ENCODE assay signal across 10 mouse cellular contexts in genomic region chr2:11391725-11392124, GRCm38 (mm10).
DNase-seq lines count a peak whose midpoint lies in the region; ATAC-seq lines count a peak whose summit lies in the region.
"Had no signal": no experiment of that assay in that cellular context is flagged by ENCODE, and none has a peak within 500 bp of the region (broad histone marks: within the 10 kb centered on the region; RNA-seq: fewer than 3 reads in every experiment).

No protein-coding gene starts in this region.

- H3K27me3 ChIP-seq in hindbrain, embryonic 10.5 days (ENCODE audit: insufficient read depth, poor library complexity, severe bottlenecking): no peaks in the 10 kb centered on the region
- no peaks in the 10 kb centered on the region for H3K27me3 ChIP-seq in intestine, embryonic 16.5 days (replicated peaks; ENCODE audit: control insufficient read depth, insufficient read depth, low read length)
- H3K27me3 ChIP-seq: liver, embryonic 15.5 days had no signal

- no peak for ATAC-seq in intestine, embryonic 16.5 days

- no peaks in the 10 kb centered on the region for H3K36me3 ChIP-seq in hindbrain, embryonic 10.5 days
- H3K36me3 ChIP-seq in intestine, embryonic 16.5 days (ENCODE audit: control insufficient read depth, insufficient read depth, low read length): no peaks in the 10 kb centered on the region
- H3K36me3 ChIP-seq: liver, embryonic 15.5 days had no signal

- no peaks in the 10 kb centered on the region for H3K9me3 ChIP-seq in hindbrain, embryonic 10.5 days
- H3K9me3 ChIP-seq in intestine, embryonic 16.5 days (ENCODE audit: control insufficient read depth, low read length): no peaks in the 10 kb centered on the region
- H3K9me3 ChIP-seq: liver, embryonic 15.5 days had no signal

- no peak overlapping the region for H3K4me3 ChIP-seq in hindbrain, embryonic 10.5 days
- no peak overlapping the region for H3K4me3 ChIP-seq in intestine, embryonic 16.5 days (ENCODE audit: low read length)
- H3K4me3 ChIP-seq: liver, embryonic 15.5 days had no signal

- no peak overlapping the region for H3K4me2 ChIP-seq in intestine, embryonic 16.5 days (ENCODE audit: low read depth, low read length)
- H3K4me2 ChIP-seq: liver, embryonic 15.5 days had no signal

- H3K27ac ChIP-seq in hindbrain, embryonic 10.5 days: peak overlapping the region; percentile 88
- H3K27ac ChIP-seq in intestine, embryonic 16.5 days (ENCODE audit: low read length): no peak overlapping the region
- H3K27ac ChIP-seq: liver, embryonic 15.5 days had no signal

- WGBS in hindbrain, embryonic 10.5 days: 20% methylated on average over 6 of the region's 6 CpGs
- WGBS in intestine, embryonic 16.5 days: 61% methylated on average over 6 of the region's 6 CpGs

- no peak overlapping the region for H3K9ac ChIP-seq in intestine, embryonic 16.5 days (ENCODE audit: low read depth, low read length)
- H3K9ac ChIP-seq: liver, embryonic 15.5 days had no signal

- peaks cover 23% of the 10 kb centered on the region for H3K4me1 ChIP-seq in hindbrain, embryonic 10.5 days (replicated peaks)
- no peaks in the 10 kb centered on the region for H3K4me1 ChIP-seq in intestine, embryonic 16.5 days (ENCODE audit: control insufficient read depth, insufficient read depth, low read length)
- H3K4me1 ChIP-seq: liver, embryonic 15.5 days had no signal

- peak; percentile 11 for DNase-seq in R1 (ENCODE audit: low read depth, low spot score)
- peak; percentile 71 for DNase-seq in embryo, embryonic 11 days
- DNase-seq in hindbrain, embryonic 10.5 days (ENCODE audit: low spot score): peak; percentile 64
- DNase-seq in mesoderm, embryonic 11.5 days (ENCODE audit: low read depth, low spot score): peak; percentile 63
- DNase-seq in heart, postnatal 4 days: no peak
- no peak for DNase-seq in kidney, adult 9 months
- DNase-seq in kidney, postnatal 14 days: no peak
- DNase-seq: kidney, adult 11 months had no signal

Comparison
In these comparisons a context has a peak if more than half of its experiments do, and no peak if none do; other contexts are left out.
1. DNase-seq: peak in R1 (single experiment), embryo, embryonic 11 days (single experiment), hindbrain, embryonic 10.5 days (single experiment) and mesoderm, embryonic 11.5 days (single experiment); none in heart, postnatal 4 days (single experiment), kidney, adult 9 months (single experiment) and kidney, postnatal 14 days (single experiment).